Mouse (Mus musculus): ENCODE data around the gene Ankrd11.

DNA sequence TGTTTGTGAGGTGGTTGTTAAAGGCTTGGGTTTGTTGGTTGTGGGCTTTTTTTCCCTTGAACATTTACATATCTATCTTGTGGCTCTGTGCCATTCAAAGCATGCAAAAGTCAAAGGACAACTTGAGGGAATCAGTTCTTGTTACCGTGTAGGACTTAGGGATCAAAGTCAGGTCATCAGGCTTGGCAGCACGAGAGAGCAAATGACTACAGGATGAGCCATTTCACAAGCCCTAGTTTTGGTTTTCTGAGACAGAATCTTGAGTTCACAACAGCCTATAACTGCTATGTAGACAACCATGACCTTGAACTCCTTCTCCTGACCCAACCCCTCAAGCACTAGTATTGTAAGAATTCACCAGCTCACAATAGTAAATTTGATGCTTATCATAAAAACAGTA is 3.7 kb downstream of the Ankrd11 start:
- TF ChIP-seq CTCF (IDR thresholded peaks at IDR 0.05; ENCODE audit: low read depth, low read length) = no peak
- TF ChIP-seq POLR2AphosphoS5 (IDR thresholded peaks at IDR 0.05; ENCODE audit: insufficient replicate concordance, low read depth, low read length) = no peak
- TF ChIP-seq TAL1 (conservative IDR thresholded peaks at IDR 0.05; ENCODE audit: low read depth, low read length) = no peak

All from G1E (cell line).